Mouse (Mus musculus) granulocyte monocyte progenitor cell, adult 5-6 weeks (primary cell): ENCODE results near the gene Adamtsl1. TPM values are rescaled to one million over a fixed set of nuclear protein-coding genes. Genes with fewer than 3 reads are reported as not detected.
A peak's percentile ranks its signal among the peaks of the same experiment; 100 is the strongest.

Experiments
- ATAC-seq: replicated peaks from 2 replicates; pipeline ENCODE4 v1.8.0; 2016; ENCODE audit warnings: mild to moderate bottlenecking, moderate TSS enrichment, inconsistent platforms; ENCODE audit not compliant: poor library complexity, severe bottlenecking
- total RNA-seq, 2 experiments: library from RNA; stranded (forward) in 1 of 2; stranded (reverse) in 1 of 2; fragments of 200-712, 200-1000 nt in 1 of 2; fragments of >200 nt in 1 of 2; fragmentation: Nextera tagmentation in 1 of 2; gene quantifications; 2 replicates each; pipeline ENCODE4 v1.2.3; 2014 to 2017

Adamtsl1 gene
- total RNA-seq, 2 experiments from 2014 or later = not detected

- no peak for ATAC-seq
These were observed 269.9 kb downstream of the Adamtsl1 start for GRCm38 (mm10) chr4:85783768-85784379.

DNA sequence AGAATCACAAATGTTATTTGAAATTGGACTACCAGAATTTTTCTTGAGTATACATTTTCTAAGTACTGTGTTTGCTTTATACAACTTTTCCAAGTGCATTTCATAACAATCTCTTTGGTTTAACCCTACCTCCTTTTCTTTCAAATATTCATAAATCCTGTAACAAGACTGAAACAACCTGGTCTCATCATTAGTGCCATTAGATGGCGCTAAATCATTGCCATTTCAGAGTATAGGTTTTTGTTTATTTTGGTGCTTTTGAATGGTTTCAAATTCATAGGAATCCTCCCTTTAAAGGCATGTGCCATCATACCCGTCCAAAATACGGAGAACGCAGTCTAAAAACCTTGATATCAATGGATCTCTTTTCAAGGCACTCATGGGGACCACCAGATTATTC is 270.5 kb downstream of the Adamtsl1 start:
- ATAC-seq = no peak

GRCm38 (mm10) chr4:85790226-85790625 is 276.3 kb downstream of the Adamtsl1 start:
- ATAC-seq = no peak

DNA sequence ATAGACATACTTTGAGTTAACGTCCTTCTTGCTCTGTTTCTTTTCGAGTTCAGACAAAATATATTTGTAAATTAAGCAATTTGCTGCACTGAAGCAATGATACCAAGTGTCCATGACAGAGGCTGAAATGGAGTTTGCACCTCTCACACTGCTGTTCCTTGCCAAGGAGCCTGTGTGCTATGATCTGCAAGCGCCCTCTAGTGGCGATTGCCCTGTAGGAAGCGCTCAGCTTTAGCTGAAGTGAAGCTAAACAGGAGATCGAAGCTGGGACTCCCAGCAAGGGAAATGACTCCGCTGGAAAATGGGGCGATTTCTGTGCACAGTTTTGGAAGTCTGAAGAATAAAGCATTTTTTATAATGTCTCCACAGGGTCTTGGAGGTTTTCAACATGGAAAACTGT is 287.8 kb downstream of the Adamtsl1 start:
- peak; percentile 85 for ATAC-seq

GRCm38 (mm10) chr4:85814418-85814817 is 300.4 kb downstream of the Adamtsl1 start:
- no peak for ATAC-seq

- ATAC-seq = no peak
These were observed 304.5 kb downstream of the Adamtsl1 start for GRCm38 (mm10) chr4:85818504-85818903.

DNA sequence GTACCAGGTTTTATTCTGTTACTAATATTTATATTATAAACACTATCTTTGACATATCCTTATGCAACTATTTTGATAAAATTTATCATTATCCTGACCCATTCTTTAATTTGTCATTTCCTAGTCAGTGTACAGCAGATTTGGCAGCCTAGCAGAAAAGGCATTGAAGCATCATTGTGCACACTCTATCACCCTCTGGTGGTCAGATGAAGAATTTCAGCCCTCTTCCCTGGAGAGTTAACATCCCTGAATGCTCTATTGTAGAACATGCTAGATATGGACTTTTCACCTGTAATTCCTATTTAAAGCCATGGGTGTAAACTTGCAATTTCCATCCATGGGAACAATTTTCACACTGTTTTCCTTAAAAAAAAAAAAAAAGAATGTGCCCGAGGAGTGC is 305.2 kb downstream of the Adamtsl1 start:
- ATAC-seq = peak; percentile 82

- ATAC-seq = no peak
These were observed 305.9 kb downstream of the Adamtsl1 start for GRCm38 (mm10) chr4:85819921-85820320.

GRCm38 (mm10) chr4:85823952-85824704 is 310.2 kb downstream of the Adamtsl1 start:
- no peak for ATAC-seq

DNA sequence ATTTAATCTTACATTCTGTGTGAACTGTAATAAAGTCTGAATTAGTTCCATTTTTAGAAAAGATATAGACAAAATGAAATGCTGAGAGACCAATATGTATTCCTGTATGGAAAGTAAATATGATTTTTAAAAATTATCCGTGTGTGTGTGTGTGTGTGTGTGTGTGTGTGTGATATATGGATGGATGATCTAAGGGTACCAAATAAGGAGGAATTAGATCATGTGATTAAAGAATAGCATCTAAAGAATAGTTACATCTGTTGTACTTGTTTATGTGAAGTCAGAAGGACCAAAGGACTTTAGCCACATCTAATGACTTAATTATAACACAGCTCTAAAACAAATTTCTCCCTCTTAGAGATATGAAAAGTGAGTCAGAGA is 310.7 kb downstream of the Adamtsl1 start:
- no peak for ATAC-seq

DNA sequence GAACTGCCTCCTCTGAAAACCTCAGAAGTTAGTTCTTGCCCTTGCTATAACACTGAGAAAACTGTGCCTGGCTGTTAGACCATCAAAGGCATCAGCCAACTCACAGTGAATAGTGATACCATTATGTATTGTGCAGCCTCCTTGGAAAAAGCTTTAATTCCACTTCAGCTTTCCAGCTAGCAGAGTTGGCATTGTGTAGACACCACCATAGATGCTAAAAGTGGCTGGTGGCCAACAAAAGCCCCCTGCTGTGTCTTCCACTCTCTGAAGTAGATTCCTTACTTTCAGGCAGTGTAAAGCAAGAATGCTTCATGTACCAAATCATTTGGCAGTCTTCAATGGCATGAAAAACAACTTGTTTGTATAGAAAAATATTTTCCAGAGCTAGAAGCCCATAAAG is 323.1 kb downstream of the Adamtsl1 start:
- ATAC-seq = no peak

GRCm38 (mm10) chr4:85837532-85837965 is 323.6 kb downstream of the Adamtsl1 start:
- ATAC-seq = no peak

DNA sequence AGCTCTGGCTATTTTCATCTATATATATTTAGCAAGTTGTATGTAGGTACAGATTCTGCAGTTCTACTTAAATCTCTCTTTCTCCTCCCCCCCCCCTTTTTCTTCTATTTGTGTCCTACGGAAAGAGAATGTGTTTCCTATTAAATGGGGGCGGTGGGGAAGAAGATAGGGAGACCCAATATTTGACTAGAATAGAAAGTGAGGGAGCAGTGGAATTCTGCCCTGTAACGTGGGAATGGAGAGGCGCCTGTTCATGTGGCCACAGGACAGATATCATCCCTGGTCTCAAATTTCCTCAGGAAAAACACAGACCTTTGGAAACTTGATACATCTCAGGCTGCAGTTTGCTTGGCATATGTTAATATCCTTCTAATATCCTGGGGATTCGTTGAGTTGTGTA is 324.1 kb downstream of the Adamtsl1 start:
- ATAC-seq = no peak

DNA sequence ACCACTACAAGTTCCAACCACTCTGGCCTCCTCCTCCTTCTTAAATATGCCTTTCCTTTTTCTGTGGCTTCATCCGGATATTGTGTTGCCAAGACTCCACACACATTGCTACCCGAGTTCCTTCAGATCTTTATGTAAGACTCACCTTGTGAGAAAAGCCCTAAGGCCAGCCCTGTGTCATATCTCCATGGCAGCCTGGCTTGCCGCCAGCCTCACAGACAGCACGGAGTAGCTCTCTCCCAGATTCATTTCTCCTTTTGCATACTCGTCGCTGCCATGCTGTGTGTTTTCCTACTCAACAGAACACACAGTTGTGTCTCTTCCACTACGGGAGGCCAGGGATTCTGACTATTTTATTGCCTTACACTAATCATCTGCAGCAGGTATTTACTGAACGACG is 328.1 kb downstream of the Adamtsl1 start:
- no peak for ATAC-seq

DNA sequence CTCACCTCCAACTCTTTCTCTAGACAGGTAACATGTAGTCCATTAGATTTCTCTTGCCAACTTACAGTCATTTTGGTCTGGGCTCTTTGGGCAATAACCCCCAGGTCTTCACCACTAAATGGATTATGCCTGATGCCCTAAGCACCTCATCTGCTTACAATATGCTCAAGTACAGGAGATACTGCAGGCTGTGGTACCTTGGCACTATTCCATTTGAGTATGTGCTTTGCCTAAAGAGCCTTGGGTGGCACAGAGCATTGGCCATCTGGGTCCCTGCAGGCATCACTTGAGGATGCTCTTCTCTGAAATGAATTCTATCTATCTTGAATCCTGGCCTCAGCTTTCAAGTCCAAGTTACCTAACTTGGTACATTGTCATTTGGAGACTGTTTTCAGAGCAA is 330.4 kb downstream of the Adamtsl1 start:
- no peak for ATAC-seq

- no peak for ATAC-seq
These were observed 332.0 kb downstream of the Adamtsl1 start for GRCm38 (mm10) chr4:85845931-85846330.

- ATAC-seq = no peak
These were observed 339.4 kb downstream of the Adamtsl1 start for GRCm38 (mm10) chr4:85853401-85853800.

DNA sequence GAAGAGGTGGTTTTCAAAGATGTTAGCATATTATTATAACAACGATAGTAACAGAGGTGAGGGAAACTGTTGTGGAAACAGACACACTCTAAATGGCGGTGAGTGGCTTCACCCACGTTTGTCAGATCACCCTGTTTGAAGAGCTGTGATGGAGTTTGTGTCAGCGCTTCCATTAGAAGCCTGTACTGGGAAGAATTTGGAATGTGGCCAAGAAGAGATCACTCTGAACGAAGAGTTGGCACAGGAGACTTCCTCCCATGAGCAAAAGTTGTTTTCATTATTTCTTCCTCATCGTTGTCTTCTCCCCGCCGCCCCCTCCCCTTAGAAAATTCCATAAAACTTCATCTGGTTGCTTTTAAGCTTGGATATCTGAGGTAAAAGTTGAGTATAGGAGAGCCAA is 340.5 kb downstream of the Adamtsl1 start:
- no peak for ATAC-seq

DNA sequence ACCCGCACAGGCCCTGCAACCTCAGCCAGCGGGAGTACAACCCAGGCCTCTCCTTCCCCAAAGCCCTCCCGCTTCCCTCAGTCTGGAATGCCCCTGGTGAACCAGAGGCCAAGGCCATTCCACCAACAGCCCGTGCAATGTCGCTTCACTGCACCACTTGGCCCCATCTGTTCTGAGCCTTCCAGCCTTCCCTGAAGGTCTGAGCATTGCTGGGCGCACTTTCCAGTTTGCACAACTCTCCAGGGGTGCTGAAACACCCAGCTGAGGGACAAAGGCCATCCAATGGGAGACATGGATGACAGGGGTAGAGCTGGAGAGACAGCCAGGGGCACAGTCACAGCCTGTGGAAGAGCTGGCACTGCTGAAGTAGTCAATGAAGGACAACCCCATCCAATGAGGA is 365.4 kb downstream of the Adamtsl1 start:
- ATAC-seq = no peak

DNA sequence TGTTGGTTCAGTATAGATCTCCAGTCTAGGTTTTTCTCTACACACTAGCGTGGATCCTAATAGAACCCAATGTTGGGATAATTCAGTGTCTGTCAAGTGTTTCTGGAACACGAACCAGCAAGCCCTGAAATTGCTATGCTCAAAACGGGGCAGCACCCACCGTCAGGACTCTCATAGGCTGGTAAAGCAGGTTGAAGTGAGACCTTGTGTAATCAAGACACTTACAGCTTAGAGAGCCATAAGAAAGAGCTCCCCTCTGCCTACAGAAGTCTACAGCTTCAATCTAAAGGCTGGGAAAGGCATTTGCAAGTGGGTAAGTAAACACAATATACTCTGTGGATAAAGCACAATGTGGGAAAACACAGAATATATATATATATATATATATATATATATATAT is 367.3 kb downstream of the Adamtsl1 start:
- ATAC-seq = no peak

- no peak for ATAC-seq
These were observed 370.1 kb downstream of the Adamtsl1 start for GRCm38 (mm10) chr4:85884031-85884430.
